Mouse (Mus musculus) liver, embryonic 12.5 days (tissue): ENCODE results near the gene Olfr13. TPM values are rescaled to one million over a fixed set of nuclear protein-coding genes. Genes with fewer than 3 reads are reported as not detected.
"Not testable (repeated sequence)": the region's sequence is repeated elsewhere in the genome, so short reads cannot be mapped to it uniquely, and the experiment has no call there.

ENCODE experiments used
- ATAC-seq: fragments of 200-750 bp; cut with Nextera tagmentation; 2 replicates; pipeline ENCODE4 v1.8.0; 2017; ENCODE audit warnings: moderate number of reproducible peaks, mild to moderate bottlenecking, moderate library complexity
- H3K27ac ChIP-seq: fragments of 300-500 bp; sonication (generic); 2 replicates; pipeline ENCODE4 v1.5.1; 2016; ENCODE audit warnings: mild to moderate bottlenecking
- H3K27me3 ChIP-seq: fragments of 300-500 bp; sonication (generic); replicated peaks from 2 replicates; pipeline ENCODE4 v1.6.1; 2016; ENCODE audit warnings: mild to moderate bottlenecking, moderate library complexity
- H3K36me3 ChIP-seq: fragments of 300-500 bp; sonication (generic); 2 replicates; pipeline ENCODE4 v1.6.1; 2016; ENCODE audit warnings: mild to moderate bottlenecking, moderate library complexity
- H3K4me1 ChIP-seq: fragments of 300-500 bp; sonication (generic); 2 replicates; pipeline ENCODE4 v1.6.1; 2016
- H3K4me2 ChIP-seq: fragments of 300-500 bp; sonication (generic); 2 replicates; pipeline ENCODE4 v1.6.1; 2016; ENCODE audit warnings: mild to moderate bottlenecking, moderate library complexity
- H3K4me3 ChIP-seq: fragments of 300-500 bp; sonication (generic); 2 replicates; pipeline ENCODE4 v1.5.1; 2016; ENCODE audit warnings: mild to moderate bottlenecking, moderate library complexity
- H3K9ac ChIP-seq: fragments of 300-500 bp; sonication (generic); 2 replicates; pipeline ENCODE4 v1.6.1; 2016; ENCODE audit warnings: mild to moderate bottlenecking, moderate library complexity
- H3K9me3 ChIP-seq: fragments of 300-500 bp; sonication (generic); replicated peaks from 2 replicates; pipeline ENCODE4 v1.6.1; 2016; ENCODE audit warnings: mild to moderate bottlenecking, moderate library complexity
- WGBS: fragments of 180-500 bp; shearing (Covaris S2); methylation state at CpG from one replicate; pipeline ENCODE4 v1.1.7; 2016; ENCODE audit not compliant: insufficient replicate concordance; 5-methylcytosine and 5-hydroxymethylcytosine counted together
- polyA plus RNA-seq: library from polyadenylated mRNA; unstranded; fragments of >200 nt; fragmentation: Nextera tagmentation; extraction: Ambion mirVana; gene quantifications from 2 replicates; pipeline ENCODE4 v1.2.1, GENCODE M21; 2016

The Olfr13 gene
- not detected in 2 replicates for polyA plus RNA-seq

- H3K4me1 ChIP-seq: no peaks in the 10 kb centered on the region
- H3K4me3 ChIP-seq: no peak within 1 kb of the TSS
- no peaks in the 10 kb centered on the region for H3K9me3 ChIP-seq
- H3K36me3 ChIP-seq: no peaks in the 10 kb centered on the region
- H3K27me3 ChIP-seq: no peaks in the 10 kb centered on the region
- H3K4me2 ChIP-seq: no peak within 1 kb of the TSS
- 53% methylated on average over 4 of the region's 4 CpGs for WGBS
- H3K9ac ChIP-seq: no peak within 1 kb of the TSS
- ATAC-seq: no peak
- H3K27ac ChIP-seq: no peak within 1 kb of the TSS
Observed at GRCm38 (mm10) chr6:43171840-43172239, at the start of gene Olfr13. Olfr13 (plus strand) TSS chr6:43172140.

GRCm38 (mm10) chr6:43146267-43146666 lies 25.7 kb upstream of the Olfr13 start, which contains the start of gene Olfr237-ps1:
Olfr237-ps1 (plus strand) TSS chr6:43146567.
- not testable (repeated sequence) for H3K9me3 ChIP-seq, H3K27ac ChIP-seq, H3K4me3 ChIP-seq, H3K9ac ChIP-seq, H3K4me2 ChIP-seq, H3K4me1 ChIP-seq, H3K27me3 ChIP-seq, H3K36me3 ChIP-seq, ATAC-seq
- WGBS: 55% methylated on average over 2 of the region's 2 CpGs

GRCm38 (mm10) chr6:43159502-43159901 lies 12.4 kb upstream of the Olfr13 start:
- H3K4me1 ChIP-seq: no peaks in the 10 kb centered on the region
- H3K36me3 ChIP-seq: no peaks in the 10 kb centered on the region
- no peak for ATAC-seq
- no peaks in the 10 kb centered on the region for H3K27me3 ChIP-seq
- H3K9me3 ChIP-seq: no peaks in the 10 kb centered on the region
- H3K9ac ChIP-seq: no peak overlapping the region
- no peak overlapping the region for H3K4me3 ChIP-seq
- no peak overlapping the region for H3K27ac ChIP-seq
- WGBS: 47% methylated on average over 1 of the region's 1 CpGs
- no peak overlapping the region for H3K4me2 ChIP-seq

GRCm38 (mm10) chr6:43162982-43163381 lies 9.0 kb upstream of the Olfr13 start, which contains the start of gene Olfr437:
Olfr437 (plus strand) TSS chr6:43163282.
- Histone ChIP-seq H3K4me3 (no peak within 1 kb of the TSS), H3K4me1 (no peaks in the 10 kb centered on the region), H3K27me3 (no peaks in the 10 kb centered on the region), H3K27ac (no peak within 1 kb of the TSS), H3K36me3 (no peaks in the 10 kb centered on the region), H3K9me3 (no peaks in the 10 kb centered on the region), H3K9ac (no peak within 1 kb of the TSS), H3K4me2 (no peak within 1 kb of the TSS)
- WGBS: 48% methylated on average over 3 of the region's 3 CpGs
- ATAC-seq: no peak

GRCm38 (mm10) chr6:43167246-43167645 lies 4.7 kb upstream of the Olfr13 start:
- Histone ChIP-seq H3K4me3 (no peak overlapping the region), H3K27ac (no peak overlapping the region), H3K9me3 (no peaks in the 10 kb centered on the region), H3K36me3 (no peaks in the 10 kb centered on the region), H3K4me1 (no peaks in the 10 kb centered on the region), H3K4me2 (no peak overlapping the region), H3K27me3 (no peaks in the 10 kb centered on the region), H3K9ac (no peak overlapping the region)
- WGBS: 86% methylated on average over 4 of the region's 4 CpGs
- ATAC-seq: no peak

GRCm38 (mm10) chr6:43178129-43178528 lies 6.2 kb downstream of the Olfr13 start:
- WGBS: 32% methylated on average over 1 of the region's 1 CpGs
- H3K9me3 ChIP-seq: no peaks in the 10 kb centered on the region

GRCm38 (mm10) chr6:43178584-43179501 lies 6.9 kb downstream of the Olfr13 start:
- Histone ChIP-seq H3K36me3 (no peaks in the 10 kb centered on the region), H3K4me3 (no peak overlapping the region), H3K9me3 (no peaks in the 10 kb centered on the region), H3K4me1 (no peaks in the 10 kb centered on the region), H3K27me3 (no peaks in the 10 kb centered on the region), H3K4me2 (no peak overlapping the region), H3K27ac (no peak overlapping the region), H3K9ac (no peak overlapping the region)
- 50% methylated on average over 6 of the region's 6 CpGs for WGBS
- ATAC-seq: no peak

More at GRCm38 (mm10) chr6:43178129-43178528, 6.2 kb downstream of the Olfr13 start:
- Histone ChIP-seq H3K27me3 (no peaks in the 10 kb centered on the region), H3K9ac (no peak overlapping the region), H3K4me3 (no peak overlapping the region), H3K36me3 (no peaks in the 10 kb centered on the region), H3K4me1 (no peaks in the 10 kb centered on the region), H3K27ac (no peak overlapping the region), H3K4me2 (no peak overlapping the region)
- ATAC-seq: no peak

GRCm38 (mm10) chr6:43190986-43191385 lies 19.0 kb downstream of the Olfr13 start:
- H3K9me3 ChIP-seq: no peaks in the 10 kb centered on the region
- no peak for ATAC-seq
- no peak overlapping the region for H3K4me3 ChIP-seq
- 64% methylated on average over 3 of the region's 3 CpGs for WGBS
- no peaks in the 10 kb centered on the region for H3K36me3 ChIP-seq
- no peak overlapping the region for H3K4me2 ChIP-seq
- H3K27ac ChIP-seq: no peak overlapping the region
- H3K9ac ChIP-seq: no peak overlapping the region
- H3K27me3 ChIP-seq: no peaks in the 10 kb centered on the region
- H3K4me1 ChIP-seq: no peaks in the 10 kb centered on the region

- no peak within 1 kb of the TSS for H3K27ac ChIP-seq
- no peaks in the 10 kb centered on the region for H3K9me3 ChIP-seq
- H3K4me1 ChIP-seq: no peaks in the 10 kb centered on the region
- H3K36me3 ChIP-seq: no peaks in the 10 kb centered on the region
- no peaks in the 10 kb centered on the region for H3K27me3 ChIP-seq
- no peak within 1 kb of the TSS for H3K9ac ChIP-seq
- H3K4me2 ChIP-seq: no peak within 1 kb of the TSS
- no peak within 1 kb of the TSS for H3K4me3 ChIP-seq
- no peak for ATAC-seq
Observed at GRCm38 (mm10) chr6:43196781-43197180, 24.8 kb downstream of the Olfr13 start, which contains the start of gene Olfr435. Olfr435 (plus strand) TSS chr6:43197146.

- ATAC-seq: no peak
Observed at GRCm38 (mm10) chr6:43198094-43198493, 26.2 kb downstream of the Olfr13 start.

GRCm38 (mm10) chr6:43202786-43203185 lies 30.8 kb downstream of the Olfr13 start:
- Histone ChIP-seq H3K9me3 (no peaks in the 10 kb centered on the region), H3K9ac (no peak overlapping the region), H3K27me3 (no peaks in the 10 kb centered on the region), H3K4me1 (no peaks in the 10 kb centered on the region), H3K4me3 (no peak overlapping the region), H3K36me3 (no peaks in the 10 kb centered on the region), H3K27ac (no peak overlapping the region), H3K4me2 (no peak overlapping the region)
- no peak for ATAC-seq

More at GRCm38 (mm10) chr6:43198094-43198493, 26.2 kb downstream of the Olfr13 start:
- H3K4me3 ChIP-seq: no peak overlapping the region
- 52% methylated on average over 3 of the region's 3 CpGs for WGBS
- H3K9me3 ChIP-seq: no peaks in the 10 kb centered on the region
- H3K4me1 ChIP-seq: no peaks in the 10 kb centered on the region
- no peak overlapping the region for H3K9ac ChIP-seq
- no peak overlapping the region for H3K4me2 ChIP-seq
- H3K36me3 ChIP-seq: no peaks in the 10 kb centered on the region
- H3K27ac ChIP-seq: no peak overlapping the region
- H3K27me3 ChIP-seq: no peaks in the 10 kb centered on the region

GRCm38 (mm10) chr6:43205355-43205754 lies 33.4 kb downstream of the Olfr13 start:
- H3K9ac ChIP-seq: no peak overlapping the region
- H3K4me1 ChIP-seq: no peaks in the 10 kb centered on the region
- H3K27ac ChIP-seq: no peak overlapping the region
- no peaks in the 10 kb centered on the region for H3K9me3 ChIP-seq
- 38% methylated on average over 2 of the region's 2 CpGs for WGBS
- ATAC-seq: no peak
- no peak overlapping the region for H3K4me3 ChIP-seq
- H3K4me2 ChIP-seq: no peak overlapping the region
- H3K27me3 ChIP-seq: no peaks in the 10 kb centered on the region
- no peaks in the 10 kb centered on the region for H3K36me3 ChIP-seq
